Mouse (Mus musculus): Measurements from ENCODE around the gene Tbc1d22b.

- no peak for TF ChIP-seq POLR2A (IDR thresholded peaks at IDR 0.05; ENCODE audit: insufficient read depth, low read depth, low read length)
- TF ChIP-seq CTCF (IDR thresholded peaks at IDR 0.05; ENCODE audit: insufficient read depth, low read depth, low read length), result no peak
These were observed 66.0 kb downstream of the Tbc1d22b start for GRCm38 (mm10) chr17:29615616-29616015.

Data from olfactory bulb, adult 2 months (tissue).